Mouse (Mus musculus) kidney, adult 18-20 months (tissue): ENCODE data around the gene Zbtb12.
"Not testable (repeated sequence)": the region's sequence is repeated elsewhere in the genome, so short reads cannot be mapped to it uniquely, and the experiment has no call there.

Source experiments
- DNase-seq: peaks from one replicate; pipeline ENCODE4 v3.0.0; 2021

Zbtb12 gene

DNA sequence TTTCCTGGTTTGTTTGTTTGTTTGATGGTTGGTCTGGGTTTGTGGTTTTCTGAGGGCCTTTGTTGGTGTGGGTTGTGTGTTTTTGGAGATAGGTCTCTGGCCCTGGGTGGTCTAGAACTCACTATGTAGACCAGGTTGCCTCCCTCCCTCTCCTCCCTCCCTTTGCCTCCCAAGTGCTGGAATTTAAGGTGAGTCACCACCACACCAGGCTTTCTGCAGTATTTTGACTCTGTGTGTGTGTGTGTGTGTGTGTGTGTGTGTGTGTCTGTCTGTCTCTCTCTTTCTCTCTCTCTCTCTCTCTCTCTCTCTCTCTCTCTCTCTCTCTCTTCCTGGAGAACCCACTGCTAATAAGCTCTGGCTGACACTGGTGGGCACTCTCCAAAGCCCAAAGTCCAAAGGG lies 1.9 kb downstream of the Zbtb12 start:
- DNase-seq = no peak

DNA sequence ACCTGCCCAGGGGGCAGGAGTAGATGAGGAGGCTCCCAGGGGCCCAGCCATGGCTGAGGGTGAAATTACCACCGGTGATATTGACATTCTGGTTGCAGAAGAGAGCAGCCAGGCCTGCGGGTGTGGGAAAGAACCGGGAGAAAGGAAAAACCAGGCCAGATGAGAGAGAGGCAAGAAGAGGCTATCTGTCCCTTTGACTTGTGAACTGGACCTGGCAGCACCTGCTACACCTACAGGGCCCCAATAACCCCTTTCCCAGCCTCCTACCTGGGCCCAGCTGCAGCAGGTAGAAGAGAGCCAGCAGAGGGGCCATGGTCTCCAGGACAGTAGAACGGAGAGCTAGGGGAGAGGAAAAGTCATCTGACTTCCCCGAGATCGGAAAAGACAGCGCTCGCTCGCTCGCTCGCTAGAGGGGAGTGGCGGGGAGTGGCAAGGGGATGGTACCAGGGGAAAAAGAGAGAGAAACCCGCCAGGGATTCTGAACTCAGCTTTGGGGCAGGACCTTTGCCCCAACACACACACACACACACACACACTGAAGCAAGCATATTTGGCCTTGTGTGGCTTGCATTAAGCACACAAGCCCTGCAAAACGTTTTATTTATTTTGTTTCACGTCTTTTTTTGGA lies 2.5 kb downstream of the Zbtb12 start, which contains the start of gene Gm20547:
TSS of gene Gm20547 (minus strand) at position 360 of the 628 bp plus-strand sequence.
- peak; percentile 32 for DNase-seq

DNA sequence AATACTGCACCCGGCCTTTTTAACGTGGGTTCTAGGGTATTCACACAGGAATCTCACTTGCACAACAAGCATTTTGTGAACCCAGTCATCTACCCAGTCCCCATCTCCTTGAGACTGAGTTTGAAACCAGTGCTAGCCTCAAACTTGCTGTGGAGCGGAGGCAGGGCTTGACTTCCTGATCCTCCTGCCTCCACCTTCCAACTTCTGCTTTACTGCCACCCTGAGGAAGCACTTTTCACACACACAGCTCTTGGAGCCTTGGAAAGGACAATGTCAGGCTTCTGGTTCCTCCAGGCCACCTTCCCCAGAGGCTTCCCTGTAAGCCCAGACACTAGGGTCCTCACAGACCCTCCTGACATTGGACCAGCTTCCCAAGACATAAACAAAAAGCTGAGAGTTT lies 4.0 kb downstream of the Zbtb12 start:
- DNase-seq = no peak

DNA sequence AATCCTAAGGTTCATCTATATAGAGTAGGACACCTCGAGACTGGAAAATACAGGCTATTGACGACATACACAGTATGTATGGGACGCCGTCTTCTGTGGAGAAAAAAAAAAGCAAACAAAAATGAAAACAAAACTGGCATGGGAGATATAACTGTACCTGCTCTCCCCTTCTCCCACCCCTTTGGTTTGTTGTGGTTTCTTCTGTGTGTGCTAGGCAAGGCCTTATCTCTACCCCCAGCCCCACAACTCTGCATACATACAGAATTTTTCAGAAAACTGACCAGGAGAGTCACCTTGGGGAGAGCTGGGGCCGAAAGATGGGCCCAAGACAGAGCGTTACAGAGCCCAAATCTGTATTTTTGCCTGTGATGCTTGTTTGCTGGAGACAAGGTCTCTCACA lies 5.4 kb downstream of the Zbtb12 start:
- no peak for DNase-seq

DNA sequence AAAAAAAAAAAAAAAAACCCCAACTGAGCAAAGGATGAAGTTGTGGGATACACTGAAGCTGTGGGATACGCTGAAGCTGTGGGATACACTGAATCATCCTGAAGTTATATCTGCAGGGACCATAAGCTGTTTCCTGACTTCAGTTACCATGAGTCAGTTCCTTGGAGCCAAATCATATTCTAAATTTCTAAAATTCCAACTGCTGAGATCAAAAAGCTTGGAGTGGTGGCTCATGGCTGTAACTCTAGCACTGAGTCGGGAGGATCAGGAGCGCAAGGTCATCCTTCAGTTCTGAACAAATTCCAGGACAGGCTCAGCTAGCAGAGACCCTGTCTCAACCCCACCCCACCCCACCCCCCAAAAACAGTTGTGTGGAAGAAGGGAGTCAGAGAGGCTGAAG lies 6.3 kb downstream of the Zbtb12 start:
- no peak for DNase-seq

DNA sequence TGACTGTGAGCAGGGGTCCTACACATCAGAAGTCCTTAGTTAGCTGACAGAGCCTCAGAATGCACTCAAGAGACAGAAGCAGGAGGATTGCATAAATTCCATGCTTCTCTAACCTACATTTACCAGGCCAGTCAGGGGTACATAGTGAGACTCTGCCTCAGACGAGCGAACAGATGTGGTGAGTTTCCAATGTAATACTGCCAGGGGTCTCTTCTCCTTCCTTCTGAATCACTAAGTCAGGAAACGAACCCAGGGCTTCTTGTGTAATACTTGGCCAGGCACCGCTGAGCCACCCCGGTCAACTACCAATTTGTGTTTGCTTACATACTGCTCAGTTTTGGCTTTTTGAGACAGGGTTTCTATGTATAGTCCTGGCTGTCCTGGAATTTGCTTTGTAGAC lies 8.7 kb downstream of the Zbtb12 start:
- no peak for DNase-seq

DNA sequence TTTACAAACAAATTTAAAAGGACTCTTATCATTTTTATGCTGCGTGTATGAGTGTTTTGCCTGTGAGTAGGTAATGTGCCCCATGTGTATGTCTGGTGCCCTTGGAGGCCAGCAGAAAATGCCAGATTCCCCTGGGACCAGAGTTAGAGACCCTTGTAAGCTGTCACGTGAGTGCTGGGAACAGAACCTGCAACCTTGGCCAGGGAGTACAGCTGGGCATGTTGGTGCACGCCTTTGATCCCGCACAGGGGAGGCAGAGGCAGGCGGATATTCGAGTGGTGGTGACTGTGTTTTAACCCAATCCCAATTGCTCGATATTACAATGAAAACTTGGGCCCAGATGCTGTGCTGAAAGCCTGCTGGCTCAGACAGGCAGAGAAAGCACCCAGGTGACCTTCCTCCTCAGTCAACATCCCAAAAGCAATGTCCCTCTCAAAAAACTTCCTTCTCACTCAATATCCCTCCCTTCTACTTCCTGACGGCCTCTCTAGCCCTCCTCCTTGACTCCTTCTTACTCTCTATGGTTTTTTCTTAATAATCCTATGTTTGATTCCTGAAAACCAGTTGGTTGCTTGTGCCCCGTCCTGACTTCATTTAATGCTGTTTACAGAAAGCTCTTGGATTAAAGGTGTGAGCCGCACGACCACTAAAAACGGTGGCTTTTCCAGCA lies 10.9 kb downstream of the Zbtb12 start:
- no peak for DNase-seq

DNA sequence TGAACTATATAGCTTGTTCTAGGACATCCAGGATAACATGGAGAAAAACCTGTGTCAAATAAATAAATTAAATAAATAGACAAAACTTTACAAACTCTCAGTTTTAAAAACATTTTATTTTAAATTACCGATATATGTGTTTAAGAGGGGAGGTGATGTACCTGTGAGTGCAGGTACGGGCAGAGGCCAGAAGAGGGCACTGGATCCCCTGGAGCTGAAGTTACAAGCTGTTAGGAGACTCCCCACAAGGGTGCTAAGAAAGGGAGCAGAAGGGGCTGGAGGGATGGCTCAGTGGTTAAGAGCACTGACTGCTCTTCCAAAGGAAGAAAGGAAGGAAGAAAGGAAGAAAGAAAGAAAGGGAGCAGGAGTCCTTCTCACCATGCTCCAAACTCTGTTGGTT lies 12.1 kb downstream of the Zbtb12 start:
- no peak for DNase-seq

DNA sequence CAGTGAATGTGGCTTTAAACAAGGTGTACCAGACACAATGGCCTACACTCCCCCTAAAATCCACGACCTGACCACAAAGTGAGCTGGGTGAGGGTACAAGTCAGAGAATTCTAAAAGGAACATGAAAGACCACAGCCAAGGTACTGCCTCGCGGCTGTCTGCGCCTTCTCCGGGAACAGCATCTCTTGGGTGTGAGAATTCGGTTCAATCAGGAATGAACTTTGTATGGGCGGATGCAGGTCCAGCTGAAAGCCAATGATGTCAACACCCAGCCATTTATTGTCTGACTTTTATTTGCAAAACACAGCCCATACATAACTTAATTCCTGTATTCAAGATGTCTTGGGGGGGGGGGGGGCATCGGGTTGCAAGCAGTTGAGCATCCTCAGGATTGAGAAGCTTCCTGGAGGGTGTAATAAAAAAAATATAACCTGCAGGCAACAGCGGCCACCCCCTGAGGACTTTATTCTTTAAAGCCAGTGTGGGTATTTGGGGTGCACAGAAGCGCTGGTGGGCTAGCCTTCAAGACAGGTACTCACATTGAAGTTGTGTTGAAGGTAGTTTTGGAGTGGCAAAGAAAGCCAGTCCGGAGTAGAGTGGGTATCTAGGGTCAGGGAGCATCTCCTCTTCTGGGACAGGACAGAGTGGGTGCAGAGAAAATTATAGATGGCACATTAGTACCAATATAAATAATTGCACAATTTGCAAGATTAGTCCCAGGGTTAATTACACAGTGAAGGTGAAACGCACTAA lies 14.0 kb downstream of the Zbtb12 start:
- DNase-seq = no peak

DNA sequence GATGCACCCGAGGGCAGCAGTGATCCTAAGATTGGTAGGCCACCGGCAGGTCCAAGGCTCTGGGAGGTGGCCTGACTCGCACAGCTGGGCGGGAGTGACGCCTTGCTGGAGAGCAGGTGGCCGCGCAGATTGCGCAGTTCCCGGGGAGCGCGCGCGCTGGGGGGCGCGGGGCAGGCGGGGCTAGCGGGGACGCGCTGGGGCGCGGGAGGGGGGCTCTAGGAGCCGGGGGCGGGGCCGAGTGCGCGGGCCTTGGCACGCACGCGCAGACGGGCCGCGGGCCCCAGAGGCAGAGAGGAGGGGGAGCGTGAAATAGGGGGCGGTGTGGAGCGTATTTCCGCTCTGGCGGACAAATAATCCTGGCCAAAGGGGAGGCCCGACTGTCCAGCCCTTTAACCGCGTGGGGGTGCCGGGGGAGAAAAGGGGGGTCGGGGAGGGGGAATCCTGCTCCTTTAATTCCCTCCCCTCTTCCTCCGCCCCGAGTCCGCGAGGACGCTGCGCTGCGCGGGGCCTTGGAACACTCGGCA lies 14.9 kb downstream of the Zbtb12 start:
- peak; percentile 94 for DNase-seq

DNA sequence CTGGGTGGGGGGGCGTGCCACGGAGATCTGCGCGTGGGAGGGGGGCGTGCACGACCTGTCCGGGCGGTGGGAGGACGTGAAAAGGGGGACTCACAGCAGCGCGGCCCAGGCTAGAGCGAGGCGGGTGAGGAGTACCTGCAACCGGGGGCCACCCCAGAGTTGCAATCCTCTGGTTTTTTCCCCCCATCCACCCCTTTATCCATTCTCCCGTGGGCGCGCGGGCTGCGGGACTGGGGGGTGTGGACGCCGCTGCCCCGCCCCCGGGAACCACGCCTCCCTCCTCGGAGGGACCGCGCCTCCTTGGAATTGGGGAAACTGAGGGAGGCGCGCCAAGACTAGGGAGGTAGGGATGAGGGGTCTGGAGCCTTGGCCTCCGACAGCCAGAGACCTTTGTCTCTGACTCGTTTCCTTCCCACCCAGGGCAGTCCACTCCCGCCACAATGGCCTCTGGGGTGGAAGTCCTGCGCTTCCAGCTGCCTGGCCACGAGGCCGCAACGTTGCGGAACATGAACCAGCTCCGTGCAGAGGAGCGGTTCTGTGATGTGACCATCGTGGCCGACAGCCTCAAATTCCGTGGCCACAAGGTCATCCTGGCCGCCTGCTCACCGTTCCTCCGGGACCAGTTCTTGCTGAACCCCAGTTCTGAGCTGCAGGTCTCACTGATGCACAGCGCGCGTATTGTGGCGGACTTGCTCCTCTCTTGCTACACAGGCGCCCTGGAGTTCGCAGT lies 15.7 kb downstream of the Zbtb12 start:
- peak; percentile 65 for DNase-seq

DNA sequence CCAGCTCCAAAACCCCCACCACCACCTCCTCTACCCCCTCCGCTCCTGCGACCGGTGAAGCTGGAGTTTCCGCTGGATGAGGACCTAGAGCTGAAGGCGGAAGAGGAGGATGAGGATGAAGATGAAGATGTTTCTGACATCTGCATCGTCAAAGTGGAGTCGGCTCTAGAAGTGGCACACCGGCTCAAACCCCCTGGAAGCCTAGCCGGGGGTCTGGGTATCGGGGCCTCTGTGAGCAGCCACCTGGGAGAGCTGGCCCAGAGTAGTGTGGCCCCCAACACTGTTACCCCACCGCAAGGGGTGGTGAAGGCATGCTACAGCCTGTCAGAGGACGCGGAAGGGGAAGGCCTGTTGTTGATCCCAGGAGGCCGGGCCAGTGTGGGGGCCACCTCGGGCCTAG lies 16.4 kb downstream of the Zbtb12 start:
- DNase-seq = no peak

DNA sequence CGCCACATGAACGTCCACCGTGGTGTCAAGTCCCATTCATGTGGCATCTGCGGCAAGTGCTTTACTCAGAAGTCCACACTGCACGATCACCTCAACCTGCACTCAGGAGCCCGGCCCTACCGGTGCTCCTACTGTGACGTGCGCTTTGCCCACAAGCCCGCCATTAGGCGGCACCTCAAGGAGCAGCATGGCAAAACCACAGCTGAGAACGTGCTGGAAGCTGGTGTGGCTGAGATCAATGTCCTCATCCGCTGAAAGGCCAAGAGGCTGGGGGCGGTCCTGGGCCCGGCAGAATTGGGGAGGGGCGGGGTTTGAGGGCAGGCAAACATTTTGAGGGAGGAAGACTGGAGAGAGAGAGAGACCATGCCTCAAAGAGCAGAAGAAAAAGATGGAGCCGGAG lies 17.1 kb downstream of the Zbtb12 start:
- no peak for DNase-seq

DNA sequence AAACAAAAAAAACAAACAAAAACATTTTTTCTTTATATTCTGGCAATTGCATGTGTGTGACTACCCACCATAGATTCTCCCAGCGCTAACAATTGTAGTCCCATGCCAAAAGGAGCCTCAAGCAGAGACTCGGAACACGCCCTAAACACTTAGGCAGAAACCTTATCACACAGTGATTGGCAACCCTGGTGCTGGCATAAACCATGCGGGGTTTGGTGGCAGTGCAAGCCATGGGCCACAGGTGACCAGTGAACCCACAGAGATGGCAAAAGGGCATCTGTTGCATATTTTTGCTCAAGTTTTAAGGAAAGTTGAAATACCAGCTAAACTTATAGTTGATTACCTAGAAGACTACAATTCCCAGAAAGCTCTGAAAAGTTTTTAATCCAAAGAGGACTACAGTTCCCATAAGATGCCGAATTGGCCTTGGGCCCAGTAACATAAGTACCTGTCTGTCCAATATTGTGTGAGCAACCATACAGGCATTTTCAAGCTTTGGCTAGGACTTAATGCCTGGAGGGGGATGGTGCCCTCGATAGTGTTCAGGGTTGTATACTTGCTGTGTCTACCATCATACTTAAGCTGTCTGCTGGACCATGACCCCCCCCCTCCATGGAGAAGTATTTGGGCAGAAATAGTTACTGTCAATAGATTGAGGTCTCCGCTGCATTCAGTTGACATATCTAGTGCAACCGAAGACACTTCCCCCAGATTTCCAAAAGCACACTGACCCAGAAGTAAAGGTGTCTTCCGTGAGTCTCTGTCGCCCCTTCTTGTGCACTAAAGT lies 18.3 kb downstream of the Zbtb12 start:
- no peak for DNase-seq

DNA sequence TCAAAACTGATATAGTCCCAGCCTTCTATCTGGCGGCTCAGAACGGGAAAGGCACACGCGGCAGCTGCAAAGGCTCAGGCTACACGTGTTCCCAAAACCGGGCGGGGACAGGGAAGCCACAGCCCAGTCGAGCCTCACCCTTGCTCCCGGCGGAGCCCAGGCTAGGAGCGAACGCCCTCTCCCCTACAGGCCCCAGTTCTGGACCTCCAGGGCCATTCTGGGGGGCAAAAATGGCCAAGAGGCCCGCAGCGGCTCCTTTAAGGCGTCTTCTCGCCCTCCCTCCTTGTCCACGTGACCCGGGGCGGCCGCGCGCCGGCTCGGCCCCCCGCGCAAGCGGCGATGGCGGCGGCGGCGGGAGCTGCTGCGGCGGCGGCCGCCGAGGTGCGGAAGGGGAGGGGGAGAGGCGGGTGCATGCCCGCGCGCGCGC lies 18.9 kb downstream of the Zbtb12 start, which contains the start of the genes C2 and Ehmt2:
TSS of gene C2 (minus strand) at position 106 of the 427 bp plus-strand sequence.
TSS of gene Ehmt2 (plus strand) at position 310 of the 427 bp plus-strand sequence.
- DNase-seq = peak; percentile 86

DNA sequence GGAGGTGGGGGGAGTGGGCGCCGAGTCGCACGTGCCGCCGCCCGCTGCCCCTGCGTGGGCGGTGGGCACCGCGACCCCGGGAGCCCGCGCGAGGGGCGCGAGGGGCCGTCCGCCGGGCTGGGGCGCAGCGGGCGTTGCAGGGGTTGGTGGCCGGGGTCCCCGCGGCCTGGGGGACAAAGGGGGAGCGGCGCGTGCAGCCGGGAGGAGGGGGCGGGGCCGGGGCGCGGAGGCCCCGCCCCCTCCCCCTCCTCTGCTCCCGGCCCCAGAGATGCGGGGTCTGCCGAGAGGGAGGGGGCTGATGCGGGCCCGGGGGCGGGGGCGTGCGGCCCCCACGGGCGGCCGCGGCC lies 19.4 kb downstream of the Zbtb12 start:
- peak; percentile 25 for DNase-seq

DNA sequence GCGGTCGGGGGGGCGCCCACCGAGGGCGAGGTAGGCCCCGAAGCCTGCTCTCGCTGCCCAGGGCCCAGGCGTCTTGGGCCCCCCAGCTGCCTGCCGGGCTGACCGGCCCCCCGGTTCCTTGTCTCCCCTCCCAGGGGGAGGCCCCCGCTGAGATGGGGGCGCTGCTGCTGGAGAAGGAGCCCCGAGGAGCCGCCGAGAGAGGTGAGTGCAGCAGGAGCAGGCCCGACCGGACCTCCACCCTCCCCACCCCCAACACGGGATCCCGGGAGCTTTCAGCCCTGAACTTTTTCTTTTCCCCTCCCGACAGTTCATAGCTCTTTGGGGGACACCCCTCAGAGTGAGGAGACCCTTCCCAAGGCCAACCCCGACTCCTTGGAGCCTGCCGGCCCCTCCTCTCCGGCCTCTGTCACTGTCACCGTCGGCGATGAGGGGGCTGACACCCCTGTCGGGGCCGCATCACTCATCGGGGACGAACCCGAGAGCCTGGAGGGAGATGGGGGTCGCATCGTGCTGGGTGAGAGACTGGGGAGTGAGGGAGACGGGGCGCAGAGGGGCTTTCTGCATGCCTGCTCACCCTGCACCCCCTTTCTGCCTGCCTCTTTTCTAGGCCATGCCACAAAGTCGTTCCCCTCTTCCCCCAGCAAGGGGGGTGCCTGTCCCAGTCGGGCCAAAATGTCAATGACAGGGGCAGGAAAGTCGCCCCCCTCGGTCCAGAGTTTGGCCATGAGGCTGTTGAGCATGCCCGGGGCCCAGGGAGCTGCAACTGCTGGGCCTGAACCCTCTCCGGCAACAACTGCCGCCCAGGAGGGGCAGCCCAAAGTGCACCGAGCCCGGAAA lies 20.0 kb downstream of the Zbtb12 start:
- peak; percentile 73 for DNase-seq

DNA sequence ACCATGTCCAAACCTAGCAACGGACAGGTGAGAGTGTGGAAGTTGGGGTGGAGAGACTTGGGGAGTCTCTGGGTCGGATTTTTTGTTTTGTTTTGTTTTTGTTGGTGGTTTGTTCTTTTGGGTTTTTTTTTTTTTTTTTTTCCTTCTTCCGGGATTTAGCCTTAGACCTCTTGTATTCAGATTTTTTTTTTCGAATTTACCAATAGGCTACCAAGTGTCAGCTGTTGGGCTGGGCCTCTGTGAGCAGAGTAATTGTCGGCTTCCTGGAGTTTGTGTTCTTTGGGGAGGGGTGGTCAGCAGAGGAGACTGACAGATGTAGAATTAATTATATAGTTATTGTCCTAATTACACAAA lies 20.6 kb downstream of the Zbtb12 start:
- no peak for DNase-seq

DNA sequence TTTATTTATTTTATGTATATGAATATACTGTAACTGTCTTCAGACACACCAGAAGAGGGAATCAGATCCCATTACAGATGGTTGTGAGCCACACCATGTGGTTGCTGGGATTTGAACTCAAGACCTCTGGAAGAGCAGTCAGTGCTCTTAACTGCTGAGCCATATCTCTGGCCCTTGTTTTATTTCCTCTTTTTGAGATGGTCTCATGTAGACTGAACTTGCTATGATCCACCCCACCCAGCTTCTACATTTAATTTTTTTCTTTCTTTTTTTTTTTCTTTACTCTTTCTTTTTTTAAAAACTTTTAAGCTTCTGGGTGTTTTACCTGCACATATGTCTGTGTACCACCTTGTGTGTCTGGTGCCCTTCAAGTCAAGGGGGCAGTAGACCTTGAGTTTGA lies 21.5 kb downstream of the Zbtb12 start:
- not testable (repeated sequence) for DNase-seq

DNA sequence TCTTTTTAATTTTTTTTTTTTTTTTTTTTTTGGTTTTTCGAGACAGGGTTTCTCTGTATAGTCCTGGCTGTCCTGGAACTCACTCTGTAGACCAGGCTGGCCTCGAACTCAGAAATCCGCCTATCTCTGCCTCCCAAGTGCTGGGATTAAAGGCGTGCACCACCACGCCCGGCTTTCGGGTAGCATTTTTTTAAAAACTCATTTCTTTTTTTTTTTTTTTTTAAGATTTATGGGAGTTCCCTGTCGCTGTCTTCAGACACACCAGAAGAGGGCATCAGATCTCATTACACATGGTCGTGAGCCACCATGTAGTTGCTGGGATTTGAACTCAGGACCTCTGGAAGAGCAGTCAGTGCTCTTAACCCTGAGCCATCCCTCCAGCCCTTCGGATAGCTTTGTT lies 22.7 kb downstream of the Zbtb12 start:
- not testable (repeated sequence) for DNase-seq

DNA sequence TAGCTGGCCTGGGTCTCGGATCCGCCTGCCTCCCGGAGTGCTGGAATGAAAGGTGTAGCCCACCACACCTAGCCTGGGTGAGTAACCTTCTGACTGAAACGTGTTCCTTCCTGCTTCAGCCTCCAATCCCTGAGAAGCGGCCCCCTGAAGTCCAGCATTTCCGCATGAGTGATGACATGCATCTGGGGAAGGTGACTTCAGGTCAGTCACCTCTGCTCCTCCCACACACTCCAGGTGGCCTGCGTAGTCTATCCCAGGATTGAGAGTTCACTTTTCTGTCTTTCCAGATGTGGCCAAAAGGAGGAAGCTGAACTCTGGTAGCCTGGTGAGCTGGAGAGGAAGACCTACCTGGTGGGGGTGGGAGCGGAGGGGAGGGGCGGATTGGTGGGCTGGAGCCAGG lies 23.6 kb downstream of the Zbtb12 start:
- no peak for DNase-seq
